8 mouse cellular contexts compared by ENCODE assay signal in the genomic region with DNA sequence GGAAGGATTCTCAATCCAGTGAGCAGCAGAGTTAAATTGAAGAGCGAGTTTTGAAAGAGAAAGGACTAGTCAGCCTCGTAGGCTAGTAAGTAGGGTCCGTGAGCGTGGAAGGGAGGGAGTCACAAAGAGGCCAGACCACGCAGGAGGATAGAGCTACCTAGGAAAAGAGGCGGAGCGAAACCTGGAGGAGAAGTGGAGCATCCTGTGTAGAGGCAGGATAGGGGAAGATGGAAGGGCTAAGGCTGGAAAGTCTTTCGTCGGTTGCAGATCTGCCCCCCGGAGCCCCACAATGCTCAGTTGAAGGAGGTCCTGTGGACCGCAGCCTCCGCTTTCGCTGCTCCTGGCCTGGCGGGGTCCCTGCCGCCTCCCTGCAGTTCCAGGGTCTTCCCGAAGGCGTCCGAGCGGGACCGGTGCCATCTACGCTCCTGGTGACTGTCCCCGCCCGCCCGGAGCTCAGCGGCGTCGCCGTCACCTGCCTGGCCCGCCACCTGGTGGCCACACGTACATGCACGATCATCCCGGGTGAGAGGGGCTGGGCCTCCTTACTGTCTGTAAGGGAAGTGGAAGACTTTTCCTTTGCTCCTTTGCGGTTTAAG. TPM values are rescaled to one million over a fixed set of nuclear protein-coding genes. Genes with fewer than 3 reads are reported as not detected.
A peak's percentile ranks its signal among the peaks of the same experiment; 100 is the strongest.
DNase-seq lines count a peak whose midpoint lies in the region; ATAC-seq and TF ChIP-seq lines count a peak whose summit lies in the region.

No protein-coding gene starts in this region.

- H3K79me2 ChIP-seq in liver, adult 2 months (ENCODE audit: control insufficient read depth, insufficient read depth, low read length): no peaks in the 10 kb centered on the region

- peak; percentile 86 for DNase-seq in A20 (ENCODE audit: low read depth, low spot score)
- DNase-seq in adrenal gland, postnatal 36 days: peak; percentile 89 to 92
- peak; percentile 70 for DNase-seq in heart, adult 8-10 months (ENCODE audit: low spot score)
- DNase-seq in kidney, adult 8-10 months: peak; percentile 64 to 81
- peak; percentile 33 for DNase-seq in liver, adult 2 months (ENCODE audit: extremely low read depth, low read depth, low spot score)
- peak; percentile 51 to 74 for DNase-seq in monocyte, adult 2 months (ENCODE audit: low read depth in 1 of 2, low spot score in 2 of 2)
- peak; percentile 78 to 82 for DNase-seq in spleen, postnatal 36 days (ENCODE audit: low spot score in 2 of 2)

- H3K4me2 ChIP-seq in embryonic facial prominence, embryonic 13.5 days: peak overlapping the region; percentile 91

- no peaks in the 10 kb centered on the region for H3K9me3 ChIP-seq in embryonic facial prominence, embryonic 13.5 days

- H3K4me1 ChIP-seq in embryonic facial prominence, embryonic 13.5 days: peaks cover 20% of the 10 kb centered on the region
- peaks cover 2% of the 10 kb centered on the region for H3K4me1 ChIP-seq in liver, adult 2 months (ENCODE audit: control insufficient read depth, insufficient read depth, low read length)

- peak overlapping the region; percentile 63 for H3K9ac ChIP-seq in embryonic facial prominence, embryonic 13.5 days
- H3K9ac ChIP-seq in liver, adult 2 months (ENCODE audit: low read depth, low read length): peak overlapping the region; percentile 22

- H3K27me3 ChIP-seq in embryonic facial prominence, embryonic 13.5 days: peaks cover 24% of the 10 kb centered on the region
- H3K27me3 ChIP-seq in liver, adult 2 months (ENCODE audit: control insufficient read depth, insufficient read depth, low read length): no peaks in the 10 kb centered on the region

- peak; percentile 84 for TF ChIP-seq CTCF in liver, adult 2 months (IDR thresholded peaks at IDR 0.05; ENCODE audit: low read depth, low read length)

- peak overlapping the region; percentile 53 for H3K4me3 ChIP-seq in embryonic facial prominence, embryonic 13.5 days
- peak overlapping the region; percentile 60 for H3K4me3 ChIP-seq in liver, adult 2 months (ENCODE audit: insufficient read depth, low read depth, low read length)

- ATAC-seq in embryonic facial prominence, embryonic 13.5 days (ENCODE audit: insufficient number of reproducible peaks, insufficient read depth, low FRiP score, low TSS enrichment, low read depth): peak; percentile 52

- no peak for TF ChIP-seq POLR2A in liver, adult 2 months (IDR thresholded peaks at IDR 0.05; ENCODE audit: extremely low read depth, insufficient read depth, low read length)

- no peaks in the 10 kb centered on the region for H3K36me3 ChIP-seq in embryonic facial prominence, embryonic 13.5 days
- H3K36me3 ChIP-seq in liver, adult 2 months (ENCODE audit: control insufficient read depth, insufficient read depth, low read length): no peaks in the 10 kb centered on the region

- 1% methylated on average over 33 of the region's 33 CpGs for WGBS in embryonic facial prominence, embryonic 13.5 days
- under 1% methylated on average over 33 of the region's 33 CpGs for WGBS in liver, adult 2 months

- H3K27ac ChIP-seq in embryonic facial prominence, embryonic 13.5 days: 0 out of 2 replicates have a peak overlapping the region, but pooled peaks have one; percentile 16
- no peak overlapping the region for H3K27ac ChIP-seq in liver, adult 2 months (replicated peaks; ENCODE audit: insufficient read depth, low read depth, low read length)

RNA-seq across cellular contexts. Expression of a gene that starts 3.2 kb away (rescaled TPM):
- 1 to 10 TPM; 1.5 to 1.7 TPM for total RNA-seq in adrenal gland, postnatal 36 days (2021)
- 4.4 and 5.8 TPM in 2 replicates for polyA plus RNA-seq in embryonic facial prominence, embryonic 13.5 days (2015; fragmentation: Nextera tagmentation; extraction: Ambion mirVana)
- total RNA-seq in heart, adult 8-10 months (2022): 1 to 10 TPM in 2 of 4 experiments, under 1 TPM in 2; 0.71 to 4.4 (median 1.6) TPM
- total RNA-seq in liver, adult 2 months (2014; rRNA removed): 0.37 and 0.47 TPM in 2 replicates
- 0.80 and 1.6 TPM in 2 replicates for polyA plus RNA-seq in liver, adult 2 months (2012; rRNA removed)

RNA-seq across cellular contexts. Expression of a gene that starts 22.3 kb away (rescaled TPM):
- 1 to 10 TPM in 1 of 2 experiments, not detected in 1; 1.2 TPM for total RNA-seq in adrenal gland, postnatal 36 days (2021)
- 0.86 and 1.1 TPM in 2 replicates for polyA plus RNA-seq in embryonic facial prominence, embryonic 13.5 days (2015; fragmentation: Nextera tagmentation; extraction: Ambion mirVana)
- 1 to 10 TPM in 2 of 4 experiments, under 1 TPM in 2; 0.44 to 1.3 (median 0.94) TPM for total RNA-seq in heart, adult 8-10 months (2022)
- total RNA-seq in liver, adult 2 months (2014; rRNA removed): not detected in 2 replicates
- polyA plus RNA-seq in liver, adult 2 months (2012; rRNA removed): 0.28 TPM in 1 of 2 replicates, not detected in the other

RNA-seq across cellular contexts. Expression of a gene that starts 22.3 kb away (rescaled TPM):
- total RNA-seq in adrenal gland, postnatal 36 days (2021): 100 to 1,000 TPM; 504 to 548 TPM
- 255 and 265 TPM in 2 replicates for polyA plus RNA-seq in embryonic facial prominence, embryonic 13.5 days (2015; fragmentation: Nextera tagmentation; extraction: Ambion mirVana)
- total RNA-seq in heart, adult 8-10 months (2022): 1,000 to 10,000 TPM; 1,243 to 1,357 (median 1,292) TPM
- total RNA-seq in liver, adult 2 months (2014; rRNA removed): 473 and 572 TPM in 2 replicates
- 330 and 416 TPM in 2 replicates for polyA plus RNA-seq in liver, adult 2 months (2012; rRNA removed)

RNA-seq across cellular contexts. Expression of a gene that starts 23.7 kb away (rescaled TPM):
- 1 to 10 TPM; 1.3 to 1.5 TPM for total RNA-seq in adrenal gland, postnatal 36 days (2021)
- 1.6 and 1.8 TPM in 2 replicates for polyA plus RNA-seq in embryonic facial prominence, embryonic 13.5 days (2015; fragmentation: Nextera tagmentation; extraction: Ambion mirVana)
- total RNA-seq in heart, adult 8-10 months (2022): under 1 TPM; 0.09 to 0.38 (median 0.24) TPM
- total RNA-seq in liver, adult 2 months (2014; rRNA removed): 0.13 and 0.18 TPM in 2 replicates
- polyA plus RNA-seq in liver, adult 2 months (2012; rRNA removed): 0.62 and 0.81 TPM in 2 replicates

RNA-seq across cellular contexts. Expression of a gene that starts 25.6 kb away (rescaled TPM):
- total RNA-seq in adrenal gland, postnatal 36 days (2021): not detected
- not detected in 2 replicates for polyA plus RNA-seq in embryonic facial prominence, embryonic 13.5 days (2015; fragmentation: Nextera tagmentation; extraction: Ambion mirVana)
- not detected for total RNA-seq in heart, adult 8-10 months (2022)
- total RNA-seq in liver, adult 2 months (2014; rRNA removed): not detected in 2 replicates
- polyA plus RNA-seq in liver, adult 2 months (2012; rRNA removed): 0.17 TPM in 1 of 2 replicates, not detected in the other

Comparison
In these comparisons a context has a peak if more than half of its experiments do, and no peak if none do; other contexts are left out.
1. DNase-seq: peak in every context shown above with its lines; median percentile 90 in adrenal gland, postnatal 36 days; 86 in A20; 80 in spleen, postnatal 36 days; 72 in kidney, adult 8-10 months; 70 in heart, adult 8-10 months; 62 in monocyte, adult 2 months; 33 in liver, adult 2 months.